Mouse (Mus musculus) cerebellum, postnatal 36 days (tissue): ENCODE measurements around the gene Sema4a.

Source experiments
- DNase-seq, 2 experiments: peaks; one replicate each; pipeline ENCODE4 v3.0.0; 2021 to 2022; ENCODE audit warnings: mixed read lengths in 2 of 2

Gene Sema4a

DNA sequence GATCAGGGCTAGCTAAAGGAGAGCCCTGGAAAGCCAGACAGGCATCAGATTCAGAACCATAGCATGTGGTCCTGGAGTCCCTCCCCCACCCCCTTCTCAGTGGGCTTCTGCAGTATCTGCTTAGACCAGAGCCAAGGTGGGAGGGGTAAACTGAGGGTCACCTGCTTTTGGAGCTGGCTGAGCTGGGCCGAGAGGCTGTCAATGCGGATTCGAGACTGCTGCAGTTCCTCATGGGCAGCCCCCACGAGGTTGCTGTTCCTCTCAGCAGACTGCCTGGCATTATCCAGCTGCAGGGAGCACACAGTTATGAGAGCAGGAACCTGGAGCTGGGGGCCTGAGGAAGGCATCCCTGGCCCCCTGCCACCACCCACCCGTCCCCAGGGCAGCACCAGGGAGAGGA lies 25.1 kb upstream of the Sema4a start:
- no peak for DNase-seq

DNA sequence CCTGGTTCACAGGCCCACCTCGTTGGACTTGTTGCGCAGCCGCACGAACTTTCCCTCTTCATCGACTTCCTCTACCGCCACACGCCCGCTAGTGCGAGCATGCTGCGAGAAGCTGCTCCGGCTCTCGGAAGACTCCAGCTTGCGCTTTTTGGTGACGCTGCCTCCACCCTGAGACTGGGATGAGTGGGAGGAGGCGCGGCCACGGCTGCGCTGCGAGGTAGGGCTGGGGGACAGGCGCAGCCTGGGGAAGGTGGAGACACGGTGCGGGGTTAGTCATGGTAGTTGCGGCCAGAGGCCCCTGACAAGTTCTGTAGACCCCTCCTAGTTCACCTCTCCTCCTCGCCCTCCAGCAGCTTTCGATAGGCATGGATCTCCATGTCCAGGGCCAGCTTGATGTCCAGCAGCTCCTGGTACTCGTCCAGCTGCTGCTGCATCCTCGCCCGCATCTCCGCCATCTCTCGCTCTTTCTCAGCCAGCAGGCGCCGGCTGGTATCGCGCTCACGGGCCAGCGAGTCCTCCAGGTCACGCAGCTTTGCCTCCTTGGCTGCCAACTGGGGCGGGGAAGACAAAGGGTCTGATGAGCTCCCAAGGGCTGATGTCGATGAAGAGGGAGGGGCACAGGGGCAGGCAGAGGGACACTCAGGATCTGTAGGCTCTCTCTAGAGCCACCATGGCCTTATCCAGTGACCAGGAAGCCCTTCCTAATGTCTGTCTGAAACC lies 23.8 kb upstream of the Sema4a start:
- no peak for DNase-seq

DNA sequence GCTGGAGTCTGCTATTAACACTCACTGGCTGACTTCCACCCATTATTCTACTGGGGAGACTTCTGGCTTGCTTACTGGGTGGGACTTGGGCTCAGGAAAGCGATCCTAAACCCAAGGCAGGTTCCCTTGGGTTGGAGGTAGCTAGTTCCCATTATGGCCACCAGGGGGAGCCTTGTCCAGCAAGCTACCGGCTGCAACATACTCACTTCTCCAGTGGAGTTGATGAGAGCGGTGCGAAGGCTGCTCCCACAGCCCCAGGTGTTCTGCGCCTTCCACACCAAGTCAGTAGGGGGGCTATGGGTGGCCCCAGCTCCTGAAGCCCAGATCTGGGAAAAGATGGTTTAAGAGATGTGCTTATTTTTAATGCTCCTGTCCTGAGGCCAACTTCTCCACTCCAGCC lies 22.6 kb upstream of the Sema4a start:
- DNase-seq = peak; percentile 81 to 83

DNA sequence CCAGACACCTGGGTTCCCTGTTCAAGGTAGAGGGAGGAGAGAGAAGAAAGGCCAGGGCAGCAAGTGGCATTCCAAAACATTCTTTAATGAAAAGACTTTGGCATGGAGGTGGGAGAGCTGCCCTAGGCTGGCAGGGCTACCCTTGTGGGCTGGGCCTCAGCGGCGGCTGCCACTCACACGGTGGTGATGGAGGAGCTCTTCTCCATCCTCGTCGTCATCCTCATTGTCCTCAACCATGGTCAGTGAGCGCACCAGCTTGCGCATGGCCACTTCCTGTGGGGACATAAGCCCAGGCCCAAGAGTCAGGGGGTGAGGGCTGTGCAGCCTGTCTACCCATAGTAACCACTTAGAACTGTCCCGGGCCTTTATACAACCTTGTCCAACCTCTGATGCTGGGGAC lies 22.2 kb upstream of the Sema4a start:
- DNase-seq = no peak

DNA sequence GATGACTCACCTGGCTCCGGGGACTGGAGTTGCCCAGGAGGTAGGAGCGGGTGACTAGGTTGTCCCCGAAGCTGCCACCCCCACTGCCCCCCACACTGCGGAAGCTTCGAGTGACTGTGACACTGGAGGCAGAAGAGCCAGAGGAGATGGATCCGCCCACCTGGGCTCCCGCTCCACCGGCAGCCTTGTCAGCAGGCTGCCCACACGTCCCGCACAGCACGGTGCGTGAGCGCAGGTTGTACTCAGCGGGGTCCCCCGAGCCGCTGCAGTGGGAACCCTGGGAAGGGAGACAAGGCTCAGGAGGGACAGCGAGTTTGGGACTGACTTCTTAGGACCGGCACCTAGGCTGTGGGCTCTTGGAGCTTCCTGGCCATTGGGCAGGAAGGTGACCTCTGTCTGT lies 21.4 kb upstream of the Sema4a start:
- no peak for DNase-seq

DNA sequence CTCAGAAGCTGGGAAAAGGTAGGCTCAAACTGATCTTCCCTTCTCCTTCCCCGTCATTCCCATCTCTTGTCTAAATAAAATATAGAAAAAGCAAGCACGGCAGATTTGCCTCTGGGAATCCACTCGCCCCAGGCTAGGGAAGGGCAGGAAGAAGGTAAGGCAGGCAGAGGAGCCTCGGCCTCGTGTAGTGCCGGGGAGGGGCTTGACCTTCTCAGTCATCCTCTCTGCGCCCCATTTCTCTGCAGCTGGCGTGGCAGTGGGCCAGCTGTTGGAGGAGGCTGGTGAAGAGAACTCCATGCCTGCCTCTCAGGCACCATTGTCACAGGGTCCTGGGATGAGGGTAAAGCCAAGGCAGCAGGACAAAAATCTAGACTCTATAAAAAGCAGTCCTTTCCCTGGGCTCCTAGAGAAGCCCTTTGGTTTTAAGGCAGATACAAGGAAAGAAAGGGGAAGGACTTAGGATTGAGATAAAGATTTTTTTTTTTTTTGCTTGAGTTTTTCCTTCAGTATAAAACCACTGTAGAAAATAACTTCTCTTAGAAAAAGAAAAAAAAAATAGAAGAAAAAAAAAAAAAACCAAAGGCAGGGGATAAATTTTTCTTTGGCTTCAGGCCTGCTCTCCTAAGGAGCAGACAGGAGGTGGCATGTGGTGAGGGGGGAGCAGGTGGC lies 20.5 kb upstream of the Sema4a start:
- DNase-seq = no peak

DNA sequence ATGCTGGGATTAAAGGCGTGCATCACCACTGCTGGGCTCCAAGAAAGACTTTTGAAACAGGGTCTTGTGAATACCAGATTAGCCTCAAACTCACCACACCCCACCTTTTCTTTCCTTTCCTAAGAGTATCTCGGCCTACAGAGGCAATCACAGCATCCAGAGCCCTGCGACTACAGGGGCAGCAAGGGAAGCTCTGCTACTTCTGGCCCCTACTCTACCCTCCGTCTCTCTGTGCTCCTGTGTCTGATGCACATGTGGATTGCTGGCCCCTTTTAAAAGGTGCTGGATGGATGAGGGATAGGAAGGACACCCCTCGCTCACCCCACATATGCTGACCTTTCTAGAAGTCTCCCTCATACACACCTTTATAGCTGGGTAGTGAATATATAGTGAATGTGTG lies 19.7 kb upstream of the Sema4a start:
- DNase-seq = no peak

DNA sequence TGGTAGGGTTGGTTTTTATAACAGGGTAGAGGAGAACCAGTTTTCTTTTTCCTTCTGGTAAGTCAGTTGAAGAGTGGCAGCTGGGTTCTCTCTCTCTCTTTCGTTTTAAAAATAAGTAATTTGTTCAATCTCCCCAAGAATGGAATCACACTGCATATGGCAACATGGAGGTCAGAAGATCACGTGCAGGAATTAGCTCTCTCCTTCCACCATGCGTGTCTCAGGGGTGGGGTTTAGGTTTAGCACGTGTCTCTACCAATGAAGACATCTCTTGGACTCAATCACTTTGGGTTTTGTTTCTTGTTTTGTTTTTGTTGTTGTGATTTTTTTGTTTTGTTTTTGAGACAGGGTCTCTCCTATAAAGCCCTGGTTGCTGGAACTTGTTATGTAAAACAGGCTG lies 18.8 kb upstream of the Sema4a start:
- no peak for DNase-seq

DNA sequence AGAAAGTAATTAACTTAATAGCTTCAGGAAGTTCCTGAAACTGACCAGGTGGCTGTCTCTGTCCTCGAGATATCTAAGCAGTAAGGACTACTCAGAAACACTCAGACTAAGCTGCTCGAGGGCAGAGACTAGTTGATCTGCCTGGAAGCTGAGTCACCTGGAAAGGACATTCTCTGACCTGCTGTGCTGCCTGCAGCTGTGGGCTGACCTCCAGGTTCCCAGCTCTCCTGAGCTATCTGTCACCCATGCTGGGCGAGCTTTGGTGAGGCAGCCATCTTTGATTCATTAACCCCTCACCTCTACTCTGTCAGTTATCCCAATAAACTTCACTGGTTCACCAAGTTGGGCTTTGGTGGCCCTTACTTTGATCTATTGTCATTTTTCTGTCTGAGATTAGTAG lies 18.2 kb upstream of the Sema4a start:
- DNase-seq = no peak

DNA sequence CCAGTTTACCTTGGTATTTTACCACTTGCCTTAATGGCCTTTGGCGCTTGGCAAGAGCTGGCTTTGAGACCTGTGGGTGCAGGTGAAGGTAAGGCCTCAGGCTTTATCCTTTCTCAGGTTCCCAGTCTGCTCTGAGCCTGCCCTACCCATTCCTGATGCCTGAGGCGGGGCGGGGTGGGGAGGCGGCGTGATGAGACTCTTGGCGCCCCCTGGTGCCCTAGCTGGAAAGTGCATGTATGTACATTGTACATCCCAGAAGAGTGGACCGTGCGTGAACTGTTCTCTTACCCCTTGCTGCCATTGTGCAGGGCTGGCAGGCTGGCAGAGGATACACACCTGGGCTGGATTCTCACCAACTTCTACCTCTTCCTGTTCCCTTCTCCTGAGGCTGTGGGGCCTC lies 16.8 kb upstream of the Sema4a start:
- peak; percentile 87 to 90 for DNase-seq

DNA sequence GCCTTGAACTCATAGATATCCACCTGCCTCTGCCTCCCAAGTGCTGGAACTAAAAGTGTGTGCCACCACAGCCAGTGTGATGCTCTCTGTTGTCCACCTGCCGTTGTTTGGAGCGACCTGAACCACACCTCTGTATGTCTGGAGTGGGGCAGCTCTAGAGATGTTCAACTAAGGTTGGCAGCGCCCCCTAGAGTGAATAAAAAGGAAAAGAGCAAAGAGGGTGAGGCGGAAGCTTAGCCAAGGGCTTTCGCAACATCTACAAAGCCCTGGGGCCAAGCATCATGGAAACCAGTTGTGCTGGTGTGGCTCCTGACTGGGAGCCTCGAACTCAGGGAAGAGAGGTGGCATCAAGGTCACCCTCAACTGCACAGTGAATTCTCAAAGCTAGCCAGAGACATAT lies 15.4 kb upstream of the Sema4a start:
- no peak for DNase-seq

DNA sequence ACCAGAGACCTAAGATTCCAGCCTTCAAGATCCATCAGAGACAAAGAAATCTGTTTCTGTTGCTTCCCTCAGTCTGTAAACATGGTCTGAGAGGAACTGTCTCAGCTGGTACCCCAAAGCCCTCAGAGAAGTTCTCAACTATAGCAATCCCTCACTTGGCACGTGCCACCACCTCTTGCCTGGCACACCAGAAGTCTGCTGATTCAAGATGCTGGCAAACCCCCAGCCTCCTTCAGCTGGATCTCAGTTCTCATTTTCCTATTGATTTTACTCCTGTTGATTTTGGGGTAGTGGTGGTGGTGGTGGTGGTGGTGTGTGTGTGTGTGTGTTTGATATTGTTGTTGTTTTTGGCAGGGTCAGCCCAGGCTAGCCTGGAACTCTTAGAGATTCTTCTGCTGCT lies 12.6 kb upstream of the Sema4a start:
- DNase-seq = no peak

DNA sequence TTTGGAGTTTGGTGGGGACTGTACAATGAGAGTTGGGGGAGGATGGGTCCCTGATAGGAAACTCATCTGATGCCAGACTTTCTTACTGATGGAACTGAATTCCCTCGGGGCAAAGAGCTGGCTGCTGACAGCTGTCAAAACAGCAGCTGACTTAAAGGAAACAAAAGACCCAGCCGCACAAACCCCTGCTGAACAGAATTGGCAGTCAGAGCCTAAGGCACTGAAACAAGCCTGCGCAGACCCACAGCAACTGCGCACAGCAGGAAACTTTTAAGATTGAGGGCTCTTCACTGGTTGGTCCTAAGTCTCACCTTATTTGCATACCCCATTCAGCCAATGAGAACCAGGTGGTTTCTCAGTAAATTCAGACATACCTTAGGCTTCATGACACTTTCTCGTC lies 12.0 kb upstream of the Sema4a start:
- DNase-seq = no peak

DNA sequence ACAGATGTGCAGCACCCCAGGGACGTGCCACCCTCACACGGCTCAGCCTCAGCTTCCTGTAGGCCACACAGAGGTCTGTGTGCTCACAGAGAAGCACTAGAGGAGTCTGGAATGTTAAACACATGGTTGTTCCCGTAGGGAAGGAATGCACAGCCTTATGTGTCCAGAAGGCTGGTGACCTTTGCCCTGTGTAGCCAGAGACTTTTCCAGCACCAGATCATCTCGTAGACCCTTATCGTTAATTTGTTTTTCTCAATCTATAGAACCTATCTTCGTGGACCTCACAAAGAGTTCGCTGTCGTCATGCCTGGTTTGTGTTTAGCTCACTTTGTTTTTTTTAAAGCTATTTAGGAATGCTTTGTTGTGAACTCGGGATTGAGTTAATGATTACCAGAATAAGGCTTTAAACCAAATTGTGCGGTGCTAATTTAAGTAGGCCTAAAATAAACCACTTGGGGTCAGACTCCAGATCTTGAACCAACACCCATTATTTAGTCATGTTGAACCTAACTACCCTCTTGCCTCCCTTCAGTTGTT lies 10.0 kb upstream of the Sema4a start:
- no peak for DNase-seq

DNA sequence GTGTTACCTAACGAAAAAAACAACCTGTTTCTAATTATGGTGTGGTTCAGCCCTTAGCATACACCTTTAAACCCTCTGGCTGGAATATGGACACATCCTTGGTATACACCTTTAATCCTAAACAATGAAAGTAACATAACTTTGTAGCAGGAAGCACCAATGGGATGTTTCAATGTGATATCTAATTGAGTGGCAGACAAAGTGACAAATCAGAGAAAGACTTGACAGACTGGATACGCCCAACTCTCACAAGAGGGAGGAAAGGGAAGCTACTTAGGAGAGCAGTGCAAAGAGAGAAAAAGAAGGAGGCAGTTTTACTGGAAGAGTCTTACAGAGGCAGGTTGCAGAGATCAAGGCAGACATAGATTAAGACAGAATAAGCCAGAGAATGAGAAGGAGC lies 8.5 kb upstream of the Sema4a start:
- no peak for DNase-seq

DNA sequence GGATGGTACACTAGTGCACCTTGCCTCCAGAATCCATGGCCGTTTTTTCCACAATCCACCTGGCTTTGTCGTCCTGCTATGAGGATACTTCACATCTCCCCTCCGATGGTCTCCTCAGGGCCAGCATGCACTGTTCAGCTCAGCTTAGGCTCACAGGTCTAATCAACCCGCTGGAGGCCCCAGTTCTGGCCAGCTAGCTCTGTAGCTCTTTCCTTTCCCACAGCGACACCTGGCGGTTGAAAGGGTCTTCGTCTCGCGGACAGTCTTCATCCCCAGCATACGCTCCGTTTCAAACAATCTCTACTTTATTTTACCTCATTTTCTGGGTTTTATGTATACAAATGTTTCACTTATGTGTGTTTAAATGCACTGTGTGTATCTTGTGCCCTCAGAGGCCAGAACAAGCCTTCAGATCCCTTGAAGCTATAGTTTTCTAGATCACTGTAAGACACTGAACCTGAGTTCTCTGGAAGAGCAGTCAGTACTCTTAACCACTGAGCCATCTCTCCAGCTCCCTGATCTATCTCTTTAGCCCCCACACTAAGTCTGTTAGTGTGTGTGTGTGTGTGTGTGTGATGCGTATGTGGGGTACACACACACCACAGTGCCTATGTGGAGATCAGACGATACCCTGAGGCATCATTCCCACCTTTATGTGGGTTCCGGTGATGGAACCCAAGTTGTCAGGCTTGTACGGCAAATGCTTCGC lies 6.3 kb upstream of the Sema4a start:
- DNase-seq = peak; percentile 88 to 93

DNA sequence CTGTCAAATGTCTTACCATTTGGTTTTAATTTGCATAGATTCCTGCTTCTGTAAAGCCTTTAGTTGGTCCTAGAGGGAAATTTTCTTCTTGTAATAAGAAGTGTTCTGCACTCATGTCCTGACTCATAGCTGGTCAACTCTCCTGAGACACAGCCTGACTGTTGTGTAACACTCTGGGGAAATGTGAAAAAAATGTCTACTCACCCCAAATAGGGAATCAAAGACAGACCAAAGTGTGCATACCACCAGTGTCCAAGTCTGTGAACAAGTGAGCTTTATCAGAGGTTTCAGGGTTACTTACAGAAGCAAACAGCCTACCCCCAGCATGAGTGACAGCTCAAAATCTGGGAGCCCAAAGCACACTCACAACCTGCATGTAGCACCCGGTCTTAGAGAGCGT lies 4.1 kb upstream of the Sema4a start:
- no peak for DNase-seq

DNA sequence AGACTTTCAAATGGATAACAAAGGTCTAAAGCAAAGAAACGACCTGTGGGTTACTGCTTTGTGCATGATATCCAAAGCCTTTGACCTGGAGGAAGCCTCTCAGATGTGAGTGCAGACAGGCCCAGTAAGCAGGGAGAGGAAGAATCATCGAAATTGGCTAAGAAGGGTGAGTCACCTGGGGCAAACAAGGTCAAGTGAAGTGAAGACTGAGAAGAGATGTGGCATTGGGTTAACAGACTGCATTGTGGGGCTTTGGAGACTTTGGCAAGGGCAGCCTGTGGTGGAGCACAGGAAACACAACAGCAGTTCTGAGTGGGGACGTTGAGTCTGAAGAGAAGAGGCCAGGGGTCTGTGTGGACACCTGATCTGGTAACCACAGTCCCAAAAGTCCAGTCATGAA lies 3.4 kb upstream of the Sema4a start:
- DNase-seq = no peak

DNA sequence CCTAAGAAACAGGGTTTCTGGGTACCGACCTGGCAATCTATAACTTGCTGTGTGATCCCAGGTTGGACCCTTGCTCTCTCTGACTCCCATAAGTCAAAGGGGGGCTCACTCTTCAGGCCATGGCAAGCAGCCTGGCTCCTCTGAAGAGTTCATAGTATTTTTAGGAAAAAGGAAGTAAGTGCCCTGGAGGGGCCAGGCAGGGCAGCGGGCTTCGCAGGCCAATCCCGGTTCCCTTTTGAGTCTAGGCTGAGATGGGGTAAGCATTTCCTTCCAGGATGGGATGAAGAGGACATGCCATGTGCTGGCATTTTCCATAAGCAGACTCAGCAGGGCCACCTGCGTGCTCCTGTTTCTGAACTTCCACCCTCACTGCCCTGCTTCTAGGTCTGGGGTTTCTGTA lies 953 bp downstream of the Sema4a start:
- no peak for DNase-seq

DNA sequence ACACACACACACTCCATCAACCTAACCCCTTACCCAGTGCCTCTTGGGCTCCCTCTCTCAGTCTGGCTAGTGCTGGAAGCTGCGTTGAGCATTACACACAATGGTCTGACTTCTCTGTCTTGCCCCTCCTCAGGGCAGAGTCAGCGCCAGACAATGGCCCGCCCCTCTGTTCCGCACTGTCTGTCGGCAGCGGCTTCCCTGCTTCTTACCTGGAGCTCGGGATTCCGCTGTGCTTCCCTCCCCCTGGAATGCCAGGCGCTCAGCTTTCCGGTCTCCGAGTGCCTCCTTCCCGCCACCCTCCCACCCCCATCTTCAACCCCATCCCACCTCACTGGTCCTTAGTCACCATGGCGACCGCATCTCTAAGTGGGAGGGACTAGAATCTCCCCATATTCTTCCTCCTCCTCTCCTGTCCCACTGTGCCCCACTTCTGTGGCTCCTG lies 2.2 kb downstream of the Sema4a start:
- DNase-seq = no peak

DNA sequence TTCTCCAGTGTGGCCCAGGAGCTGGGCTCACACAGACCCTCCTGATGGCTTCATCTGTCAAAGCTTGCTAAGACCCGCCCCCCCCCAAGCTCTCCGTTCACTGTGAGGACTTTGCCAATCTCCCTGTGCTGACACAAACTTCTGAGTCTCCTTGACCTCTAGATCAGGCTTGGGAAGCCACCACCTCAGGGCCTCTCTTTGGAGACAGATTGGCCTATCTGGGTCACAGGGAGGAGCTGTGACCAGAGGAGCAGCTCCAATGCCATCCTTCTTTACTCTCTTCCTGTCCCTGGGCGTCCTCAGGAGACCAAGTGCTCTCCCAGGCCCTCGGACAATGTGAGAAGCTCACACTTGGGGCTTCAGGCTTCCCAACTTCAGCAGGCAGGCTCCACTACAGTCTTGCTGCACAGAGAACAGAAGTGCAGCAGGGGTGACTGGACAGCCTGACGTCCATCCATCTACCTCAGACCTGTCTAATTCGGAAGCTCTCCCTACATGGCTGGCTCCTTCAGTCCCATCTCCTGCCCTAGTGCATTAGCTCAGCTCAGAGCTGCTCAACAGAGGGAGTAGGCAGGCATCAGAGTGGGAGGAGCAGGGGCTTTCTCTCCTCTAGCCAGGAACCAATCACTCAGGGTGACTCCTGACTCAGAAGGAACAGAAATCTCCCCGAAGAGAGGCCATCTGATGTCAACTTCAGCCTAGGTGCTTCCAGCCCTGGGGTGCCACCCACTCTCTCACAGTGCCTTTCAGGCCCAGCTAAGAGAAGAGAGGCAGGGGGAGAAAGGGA lies 4.0 kb downstream of the Sema4a start:
- DNase-seq = no peak

DNA sequence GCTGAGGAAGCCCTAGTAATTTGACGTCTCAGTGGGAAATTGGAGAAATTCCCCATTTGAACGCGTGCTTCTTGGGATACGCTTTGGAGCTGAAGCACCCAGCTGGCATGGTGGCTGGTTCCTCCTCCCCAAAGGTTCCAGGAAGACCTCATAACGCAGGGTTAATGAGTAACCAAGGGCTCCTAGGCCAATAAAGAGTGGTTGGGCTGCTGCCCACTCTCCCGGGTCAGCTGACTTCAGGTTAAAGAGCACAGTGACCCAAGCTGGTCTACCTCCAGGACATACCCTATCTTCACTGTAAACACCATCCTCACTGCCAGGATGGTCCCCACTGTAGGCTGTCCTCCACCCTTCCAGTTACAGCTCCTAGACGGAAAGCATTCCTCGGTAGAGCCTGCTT lies 4.7 kb downstream of the Sema4a start:
- no peak for DNase-seq
